Mouse (Mus musculus): ENCODE results near the gene C1qtnf12. TPM values are rescaled to one million over a fixed set of nuclear protein-coding genes. Genes with fewer than 3 reads are reported as not detected.
A peak's percentile ranks its signal among the peaks of the same experiment; 100 is the strongest.

The C1qtnf12 gene
- polyA plus RNA-seq (2014; fragmentation: Nextera tagmentation; extraction: Ambion mirVana), result 19.8 and 20.4 TPM in 2 replicates

DNA sequence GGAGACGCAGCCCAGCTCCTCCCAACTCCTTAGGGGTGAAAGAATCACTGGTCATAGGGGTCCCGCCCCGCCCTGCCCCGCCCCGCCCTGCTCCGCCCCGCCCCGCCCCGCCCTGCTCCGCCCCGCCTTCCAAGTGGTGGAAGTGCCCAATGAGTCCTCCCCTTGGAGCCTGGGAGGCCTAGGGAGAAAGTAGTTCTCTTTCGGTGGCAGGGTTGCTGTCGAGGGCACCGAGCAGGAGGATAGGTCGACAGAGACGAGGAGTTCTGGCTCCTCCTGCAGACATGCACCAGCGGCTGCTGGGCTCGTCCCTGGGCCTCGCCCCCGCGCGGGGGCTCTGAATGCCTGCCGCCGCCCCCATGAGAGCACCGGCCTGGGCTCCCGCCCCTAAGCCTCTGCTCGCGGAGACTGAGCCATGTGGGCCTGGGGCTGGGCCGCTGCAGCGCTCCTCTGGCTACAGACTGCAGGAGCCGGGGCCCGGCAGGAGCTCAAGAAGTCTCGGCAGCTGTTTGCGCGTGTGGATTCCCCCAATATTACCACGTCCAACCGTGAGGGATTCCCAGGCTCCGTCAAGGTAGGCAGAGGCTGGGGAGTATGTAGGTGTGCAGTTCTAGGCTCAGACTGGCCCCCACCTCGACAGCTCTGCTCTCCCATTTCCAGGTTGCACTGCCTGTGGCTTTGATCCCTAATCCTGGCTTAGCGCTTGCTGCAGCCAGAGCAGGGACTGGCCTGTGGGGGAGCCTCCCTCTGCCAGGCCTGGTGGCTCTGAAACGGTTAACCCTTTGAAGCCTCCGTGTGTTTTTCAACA, at the start of gene C1qtnf12:
Gene C1qtnf12 (plus strand): TSS at position 152 of the 805 bp plus-strand sequence.
- H3K9me3 ChIP-seq (ENCODE audit: control insufficient read depth, low read length), result no peaks in the 10 kb centered on the region
- peaks cover 5% of the 10 kb centered on the region; the same call in 1 of the 2 replicates for H3K36me3 ChIP-seq (ENCODE audit: control insufficient read depth, insufficient read depth, low read length)
- H3K4me2 ChIP-seq, result peak within 1 kb of the TSS; percentile 83
- WGBS, result under 1% methylated on average over 42 of the region's 42 CpGs
- H3K4me3 ChIP-seq (ENCODE audit: low read depth, low read length), result peak within 1 kb of the TSS; percentile 41
- ATAC-seq (ENCODE audit: low FRiP score), result peak; percentile 74
- H3K9ac ChIP-seq (ENCODE audit: low read length), result peak within 1 kb of the TSS; percentile 62
- H3K27ac ChIP-seq (ENCODE audit: low read depth, low read length), result no peak within 1 kb of the TSS
- DNase-seq (ENCODE audit: low spot score, missing footprints), result peak; percentile 93
- H3K4me1 ChIP-seq (ENCODE audit: control insufficient read depth, insufficient read depth, low read length), result peaks cover 14% of the 10 kb centered on the region; the same call in 1 of the 2 replicates
- no peaks in the 10 kb centered on the region for H3K27me3 ChIP-seq (ENCODE audit: control insufficient read depth, insufficient read depth, low read length)

DNA sequence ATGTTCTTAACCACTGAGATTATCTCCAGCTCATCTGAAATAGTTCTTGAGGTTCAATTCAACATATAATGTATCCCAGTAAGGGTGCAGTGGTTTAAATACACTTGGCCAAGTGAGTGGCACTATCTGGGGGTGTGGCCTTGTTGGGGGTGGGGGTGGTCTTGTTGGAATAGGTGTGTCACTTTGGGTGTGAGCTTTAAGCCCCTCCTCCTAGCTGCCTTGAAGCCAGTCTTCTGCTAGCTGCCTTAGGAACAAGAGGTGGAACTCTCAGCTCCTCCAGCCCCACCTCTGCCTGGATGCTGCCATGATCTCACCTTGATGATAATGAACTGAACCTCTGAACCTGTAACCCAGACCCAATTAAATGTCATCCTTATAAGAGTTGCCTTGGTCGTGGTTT, 30.1 kb upstream of the C1qtnf12 start:
- Histone ChIP-seq H3K27me3 (ENCODE audit: control insufficient read depth, insufficient read depth, low read length) (no peaks in the 10 kb centered on the region), H3K36me3 (ENCODE audit: control insufficient read depth, insufficient read depth, low read length) (no peaks in the 10 kb centered on the region), H3K27ac (ENCODE audit: low read depth, low read length) (no peak overlapping the region), H3K9me3 (ENCODE audit: control insufficient read depth, low read length) (no peaks in the 10 kb centered on the region), H3K4me2 (no peak overlapping the region), H3K4me3 (ENCODE audit: low read depth, low read length) (no peak overlapping the region), H3K4me1 (ENCODE audit: control insufficient read depth, insufficient read depth, low read length) (no peaks in the 10 kb centered on the region), H3K9ac (ENCODE audit: low read length) (no peak overlapping the region)
- no peak for DNase-seq (ENCODE audit: low spot score, missing footprints)
- ATAC-seq (ENCODE audit: low FRiP score), result no peak
- 77% methylated on average over 1 of the region's 1 CpGs for WGBS

GRCm38 (mm10) chr4:155943049-155943452, 19.1 kb upstream of the C1qtnf12 start:
- Histone ChIP-seq H3K9ac (ENCODE audit: low read length) (peak overlapping the region; percentile 88), H3K4me2 (peak overlapping the region; percentile 83), H3K27ac (ENCODE audit: low read depth, low read length) (peak overlapping the region; percentile 68), H3K9me3 (ENCODE audit: control insufficient read depth, low read length) (no peaks in the 10 kb centered on the region), H3K36me3 (ENCODE audit: control insufficient read depth, insufficient read depth, low read length) (no peaks in the 10 kb centered on the region), H3K4me1 (ENCODE audit: control insufficient read depth, insufficient read depth, low read length) (peaks cover 16% of the 10 kb centered on the region), H3K4me3 (ENCODE audit: low read depth, low read length) (peak overlapping the region; percentile 99), H3K27me3 (ENCODE audit: control insufficient read depth, insufficient read depth, low read length) (no peaks in the 10 kb centered on the region)
- ATAC-seq (ENCODE audit: low FRiP score) (no peak), DNase-seq (ENCODE audit: low spot score, missing footprints) (no peak)
- under 1% methylated on average over 17 of the region's 17 CpGs for WGBS

- Histone ChIP-seq H3K9ac (ENCODE audit: low read length) (peak within 1 kb of the TSS; percentile 88), H3K4me3 (ENCODE audit: low read depth, low read length) (peak within 1 kb of the TSS; percentile 99), H3K9me3 (ENCODE audit: control insufficient read depth, low read length) (no peaks in the 10 kb centered on the region), H3K4me2 (peak within 1 kb of the TSS; percentile 83), H3K27me3 (ENCODE audit: control insufficient read depth, insufficient read depth, low read length) (no peaks in the 10 kb centered on the region), H3K27ac (ENCODE audit: low read depth, low read length) (peak within 1 kb of the TSS; percentile 68), H3K4me1 (ENCODE audit: control insufficient read depth, insufficient read depth, low read length) (peaks cover 16% of the 10 kb centered on the region), H3K36me3 (ENCODE audit: control insufficient read depth, insufficient read depth, low read length) (no peaks in the 10 kb centered on the region)
- WGBS, result under 1% methylated on average over 84 of the region's 85 CpGs
- DNase-seq (ENCODE audit: low spot score, missing footprints) (peak; percentile 100), ATAC-seq (ENCODE audit: low FRiP score) (peak; percentile 98)
Observed at GRCm38 (mm10) chr4:155943534-155944249, 18.4 kb upstream of the C1qtnf12 start, which contains the start of gene Ube2j2. Gene Ube2j2, plus strand, starts transcription at chr4:155943831.

DNA sequence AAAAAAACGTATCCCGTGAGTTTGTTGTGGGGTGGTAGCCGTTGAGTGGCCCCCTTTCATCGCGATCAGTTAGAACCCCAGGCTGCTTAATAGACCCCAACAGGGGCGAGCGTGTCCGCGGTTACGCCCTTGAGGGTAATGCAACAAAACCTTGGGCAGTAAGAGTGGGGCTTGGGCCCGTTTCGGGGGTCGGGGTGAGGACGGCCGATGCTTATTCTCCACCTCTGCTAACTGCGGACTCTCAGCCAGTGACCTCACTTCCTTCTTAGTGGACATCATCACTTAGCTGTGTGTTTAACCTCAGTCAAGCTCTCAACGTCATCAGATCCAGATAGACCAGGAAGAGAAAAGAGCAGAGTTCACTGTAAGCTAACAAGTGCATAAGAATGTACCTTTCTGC, 17.8 kb upstream of the C1qtnf12 start:
- peak overlapping the region; percentile 88 for H3K9ac ChIP-seq (ENCODE audit: low read length)
- peak; percentile 90 for DNase-seq (ENCODE audit: low spot score, missing footprints)
- peaks cover 16% of the 10 kb centered on the region for H3K4me1 ChIP-seq (ENCODE audit: control insufficient read depth, insufficient read depth, low read length)
- H3K4me3 ChIP-seq (ENCODE audit: low read depth, low read length), result peak overlapping the region; percentile 99
- peaks cover 3% of the 10 kb centered on the region; the same call in 1 of the 2 replicates for H3K36me3 ChIP-seq (ENCODE audit: control insufficient read depth, insufficient read depth, low read length)
- ATAC-seq (ENCODE audit: low FRiP score), result peak; percentile 10; the same call in 1 of the 2 replicates
- under 1% methylated on average over 17 of the region's 17 CpGs for WGBS
- H3K4me2 ChIP-seq, result peak overlapping the region; percentile 83
- no peaks in the 10 kb centered on the region for H3K27me3 ChIP-seq (ENCODE audit: control insufficient read depth, insufficient read depth, low read length)
- peak overlapping the region; percentile 48; the same call in 1 of the 2 replicates for H3K27ac ChIP-seq (ENCODE audit: low read depth, low read length)
- H3K9me3 ChIP-seq (ENCODE audit: control insufficient read depth, low read length), result no peaks in the 10 kb centered on the region

GRCm38 (mm10) chr4:155947094-155947493, 15.0 kb upstream of the C1qtnf12 start:
- Histone ChIP-seq H3K4me1 (ENCODE audit: control insufficient read depth, insufficient read depth, low read length) (peaks cover 16% of the 10 kb centered on the region), H3K27me3 (ENCODE audit: control insufficient read depth, insufficient read depth, low read length) (no peaks in the 10 kb centered on the region), H3K27ac (ENCODE audit: low read depth, low read length) (no peak overlapping the region), H3K9ac (ENCODE audit: low read length) (no peak overlapping the region), H3K4me3 (ENCODE audit: low read depth, low read length) (no peak overlapping the region), H3K9me3 (ENCODE audit: control insufficient read depth, low read length) (no peaks in the 10 kb centered on the region), H3K4me2 (no peak overlapping the region), H3K36me3 (ENCODE audit: control insufficient read depth, insufficient read depth, low read length) (peaks cover 8% of the 10 kb centered on the region; the same call in 1 of the 2 replicates)
- ATAC-seq (ENCODE audit: low FRiP score), result no peak
- DNase-seq (ENCODE audit: low spot score, missing footprints), result no peak

DNA sequence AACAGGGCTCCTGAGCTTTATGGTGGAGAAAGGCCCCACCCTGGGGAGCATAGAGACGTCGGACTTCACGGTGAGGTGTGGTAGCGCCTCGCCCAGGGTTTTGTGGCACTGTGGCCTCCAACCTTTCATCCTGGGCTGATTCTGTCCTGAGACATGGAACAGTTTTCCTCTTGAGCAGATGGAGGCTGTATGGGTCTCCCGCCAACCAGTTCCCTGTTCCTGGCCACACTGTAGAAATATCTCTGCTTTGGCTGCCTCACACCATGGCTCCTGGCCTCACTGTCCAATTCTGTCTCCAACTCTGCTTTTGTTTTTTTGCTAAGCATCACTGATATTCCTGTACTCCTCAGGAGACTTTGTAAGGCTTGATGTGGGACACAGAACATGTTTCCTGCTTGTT, 6.6 kb upstream of the C1qtnf12 start:
- no peak for DNase-seq (ENCODE audit: low spot score, missing footprints)
- 94% methylated on average over 6 of the region's 6 CpGs for WGBS
- H3K4me1 ChIP-seq (ENCODE audit: control insufficient read depth, insufficient read depth, low read length), result no peaks in the 10 kb centered on the region
- no peak overlapping the region for H3K4me2 ChIP-seq
- peaks cover 16% of the 10 kb centered on the region; the same call in 1 of the 2 replicates for H3K36me3 ChIP-seq (ENCODE audit: control insufficient read depth, insufficient read depth, low read length)
- no peaks in the 10 kb centered on the region for H3K27me3 ChIP-seq (ENCODE audit: control insufficient read depth, insufficient read depth, low read length)
- no peak overlapping the region for H3K4me3 ChIP-seq (ENCODE audit: low read depth, low read length)
- no peak overlapping the region for H3K27ac ChIP-seq (ENCODE audit: low read depth, low read length)
- H3K9me3 ChIP-seq (ENCODE audit: control insufficient read depth, low read length), result no peaks in the 10 kb centered on the region
- no peak for ATAC-seq (ENCODE audit: low FRiP score)
- no peak overlapping the region for H3K9ac ChIP-seq (ENCODE audit: low read length)

GRCm38 (mm10) chr4:155959275-155959674, 2.8 kb upstream of the C1qtnf12 start:
- ATAC-seq (ENCODE audit: low FRiP score), result peak; percentile 63
- no peak overlapping the region for H3K4me3 ChIP-seq (ENCODE audit: low read depth, low read length)
- peaks cover 14% of the 10 kb centered on the region; the same call in 1 of the 2 replicates for H3K4me1 ChIP-seq (ENCODE audit: control insufficient read depth, insufficient read depth, low read length)
- peak; percentile 97 for DNase-seq (ENCODE audit: low spot score, missing footprints)
- peaks cover 4% of the 10 kb centered on the region; the same call in 1 of the 2 replicates for H3K36me3 ChIP-seq (ENCODE audit: control insufficient read depth, insufficient read depth, low read length)
- H3K9ac ChIP-seq (ENCODE audit: low read length), result no peak overlapping the region
- no peak overlapping the region for H3K27ac ChIP-seq (ENCODE audit: low read depth, low read length)
- no peaks in the 10 kb centered on the region for H3K9me3 ChIP-seq (ENCODE audit: control insufficient read depth, low read length)
- no peaks in the 10 kb centered on the region for H3K27me3 ChIP-seq (ENCODE audit: control insufficient read depth, insufficient read depth, low read length)
- 12% methylated on average over 5 of the region's 5 CpGs for WGBS
- no peak overlapping the region for H3K4me2 ChIP-seq
